ENCODE assay signal across 35 mouse cellular contexts in the genomic region with DNA sequence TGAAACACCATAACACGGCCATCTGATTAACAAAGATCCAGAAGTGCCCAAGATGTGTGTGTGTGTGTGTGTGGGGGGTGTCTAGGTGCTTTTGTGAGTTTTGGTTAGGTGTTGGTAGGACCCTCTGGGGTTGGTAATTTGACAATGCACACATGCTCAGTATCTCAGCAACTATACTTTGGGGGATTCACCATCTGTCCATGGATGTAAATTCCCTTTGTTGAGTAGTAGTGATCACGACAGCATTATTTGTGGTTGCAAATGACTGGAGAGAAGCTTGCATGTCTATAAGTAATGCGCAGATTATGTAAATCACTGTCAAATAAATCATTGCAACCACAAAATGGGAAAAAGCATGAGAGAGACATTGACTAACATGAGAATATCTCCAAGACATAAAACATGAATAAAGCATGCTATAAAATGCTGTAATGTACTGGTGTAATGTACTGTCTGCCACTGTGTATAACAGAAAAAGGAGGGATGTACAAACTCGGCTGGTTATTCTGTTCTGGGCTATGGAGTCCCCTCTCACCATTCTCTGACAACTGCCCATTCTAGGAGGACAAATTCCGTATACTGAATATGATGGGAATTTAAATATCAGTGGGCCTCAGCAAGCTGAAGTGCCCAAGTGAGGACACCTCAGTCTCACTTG. TPM values are rescaled to one million over a fixed set of nuclear protein-coding genes. Genes with fewer than 3 reads are reported as not detected.
"Had no signal": no experiment of that assay in that cellular context is flagged by ENCODE, and none has a peak within 500 bp of the region (broad histone marks: within the 10 kb centered on the region; RNA-seq: fewer than 3 reads in every experiment).

No protein-coding gene starts in this region.

- H3K9me3 ChIP-seq: limb, embryonic 10.5 days; limb, embryonic 12.5 days; limb, embryonic 13.5 days; limb, embryonic 15.5 days; liver, embryonic 12.5 days; liver, embryonic 13.5 days; liver, embryonic 15.5 days; lung, embryonic 15.5 days; megakaryocyte, embryonic 14.5 days; midbrain, embryonic 10.5 days; midbrain, embryonic 12.5 days; midbrain, embryonic 13.5 days; midbrain, embryonic 15.5 days had no signal

- H3K9ac ChIP-seq: limb, embryonic 12.5 days; limb, embryonic 13.5 days; limb, embryonic 15.5 days; liver, embryonic 12.5 days; liver, embryonic 13.5 days; liver, embryonic 14.5 days; liver, embryonic 15.5 days; liver, postnatal 0 days; lung, embryonic 14.5 days; lung, embryonic 15.5 days; midbrain, embryonic 12.5 days; midbrain, embryonic 13.5 days; midbrain, embryonic 15.5 days had no signal

- H3K4me1 ChIP-seq: limb, embryonic 10.5 days; limb, embryonic 12.5 days; limb, embryonic 13.5 days; limb, embryonic 15.5 days; liver, embryonic 12.5 days; liver, embryonic 13.5 days; liver, embryonic 15.5 days; lung, embryonic 15.5 days; midbrain, embryonic 10.5 days; midbrain, embryonic 12.5 days; midbrain, embryonic 13.5 days; midbrain, embryonic 15.5 days had no signal

- H3K27ac ChIP-seq: left cerebral cortex, adult 2 months; limb, embryonic 10.5 days; limb, embryonic 12.5 days; limb, embryonic 13.5 days; limb, embryonic 15.5 days; liver, embryonic 12.5 days; liver, embryonic 13.5 days; liver, embryonic 14.5 days; liver, embryonic 15.5 days; lung, embryonic 15.5 days; macrophage; midbrain, embryonic 10.5 days; midbrain, embryonic 12.5 days; midbrain, embryonic 13.5 days; midbrain, embryonic 15.5 days had no signal

- H3K27me3 ChIP-seq: limb, embryonic 12.5 days; limb, embryonic 13.5 days; limb, embryonic 15.5 days; lung, embryonic 15.5 days; midbrain, embryonic 12.5 days; midbrain, embryonic 13.5 days; midbrain, embryonic 15.5 days had no signal

- DNase-seq: left cerebral cortex, postnatal 4 days; liver; liver, embryonic 13.5 days; liver, postnatal 0 days; lung, adult 18-20 months; lung, adult 2 months; lung, embryonic 14.5 days; lung, postnatal 10 days; lung, postnatal 14 days; lung, postnatal 36 days; lung, postnatal 4 days; midbrain, embryonic 14.5 days had no signal

- H3K4me3 ChIP-seq: left cerebral cortex, adult 2 months; limb, embryonic 10.5 days; limb, embryonic 12.5 days; limb, embryonic 13.5 days; limb, embryonic 15.5 days; liver, embryonic 12.5 days; liver, embryonic 13.5 days; liver, embryonic 15.5 days; lung, embryonic 15.5 days; megakaryocyte, embryonic 14.5 days; midbrain, embryonic 10.5 days; midbrain, embryonic 12.5 days; midbrain, embryonic 13.5 days; midbrain, embryonic 15.5 days; myocyte had no signal

- ATAC-seq: liver, embryonic 12.5 days; liver, postnatal 0 days; lung, postnatal 0 days; midbrain, embryonic 13.5 days; midbrain, embryonic 15.5 days; midbrain, embryonic 16.5 days had no signal

- H3K36me3 ChIP-seq: limb, embryonic 10.5 days; limb, embryonic 12.5 days; limb, embryonic 13.5 days; limb, embryonic 15.5 days; liver, embryonic 12.5 days; liver, embryonic 13.5 days; liver, embryonic 15.5 days; lung, embryonic 15.5 days; midbrain, embryonic 10.5 days; midbrain, embryonic 12.5 days; midbrain, embryonic 13.5 days; midbrain, embryonic 15.5 days had no signal

- H3K4me2 ChIP-seq: limb, embryonic 12.5 days; limb, embryonic 13.5 days; limb, embryonic 15.5 days; liver, embryonic 11.5 days; liver, embryonic 12.5 days; liver, embryonic 13.5 days; liver, embryonic 15.5 days; lung, embryonic 14.5 days; lung, embryonic 15.5 days; midbrain, embryonic 11.5 days; midbrain, embryonic 12.5 days; midbrain, embryonic 13.5 days; midbrain, embryonic 15.5 days had no signal

RNA-seq across cellular contexts. Expression of gene Osmr, which starts 27.3 kb away (rescaled TPM):
- total RNA-seq: megakaryocyte progenitor cell, adult 5-6 weeks; megakaryocyte-erythroid progenitor cell, adult 5-6 weeks; monocyte, adult 5-6 weeks had no signal
- polyA plus RNA-seq: liver, embryonic 11.5 days; macrophage had no signal
